Mouse (Mus musculus) ovary, postnatal 36 days (tissue): ENCODE data around the gene Adi1.

Experiments used
- DNase-seq: peaks from one replicate; pipeline ENCODE4 v3.0.0; 2022; ENCODE audit warnings: low spot score, mixed read lengths

Gene Adi1

DNA sequence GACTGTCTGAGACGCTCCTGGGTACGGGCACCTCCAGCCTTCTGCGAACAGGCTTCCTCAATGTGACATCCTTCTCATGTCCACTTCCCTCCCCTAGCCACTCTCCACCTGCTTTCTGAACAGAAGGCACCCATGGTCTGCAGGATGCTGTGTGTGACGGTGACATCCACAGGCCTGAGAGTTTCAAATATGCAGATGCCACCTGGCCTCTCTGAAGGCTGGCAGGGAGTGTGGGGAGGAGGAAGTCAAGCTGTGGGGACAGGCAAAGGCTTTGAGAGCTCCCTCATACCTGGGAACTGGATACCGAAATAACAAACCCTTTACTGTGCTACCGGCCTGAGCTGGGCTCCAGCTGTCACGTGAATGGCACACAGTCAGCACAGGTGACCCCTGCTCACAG, 19.7 kb downstream of the Adi1 start:
- DNase-seq, result no peak

- no peak for DNase-seq
Measured at GRCm38 (mm10) chr12:28697821-28698595, 23.0 kb downstream of the Adi1 start.

- DNase-seq, result no peak
Measured at GRCm38 (mm10) chr12:28699086-28699485, 24.1 kb downstream of the Adi1 start.

GRCm38 (mm10) chr12:28699656-28700055, 24.6 kb downstream of the Adi1 start:
- DNase-seq, result peak; percentile 53

DNA sequence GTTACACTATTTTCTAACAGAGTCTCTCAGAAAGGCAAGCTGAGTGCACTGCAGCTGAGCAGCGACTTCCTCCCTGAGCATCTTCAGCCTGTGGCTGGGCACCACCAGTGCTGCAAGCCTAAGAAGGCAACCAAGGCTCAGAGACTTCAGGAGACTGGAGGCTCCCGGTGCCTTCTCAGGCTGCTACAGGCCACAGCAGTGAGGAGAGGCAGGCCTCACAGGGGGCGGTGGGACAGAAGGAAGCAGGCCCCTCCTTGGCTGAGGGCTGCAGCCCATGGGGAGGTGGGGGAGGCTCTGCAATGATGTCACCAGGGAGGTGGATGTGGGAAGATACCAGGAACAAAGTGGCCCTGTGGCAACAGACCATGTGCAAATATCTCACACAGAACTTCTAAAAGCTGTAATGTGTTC, 25.1 kb downstream of the Adi1 start:
- no peak for DNase-seq

DNA sequence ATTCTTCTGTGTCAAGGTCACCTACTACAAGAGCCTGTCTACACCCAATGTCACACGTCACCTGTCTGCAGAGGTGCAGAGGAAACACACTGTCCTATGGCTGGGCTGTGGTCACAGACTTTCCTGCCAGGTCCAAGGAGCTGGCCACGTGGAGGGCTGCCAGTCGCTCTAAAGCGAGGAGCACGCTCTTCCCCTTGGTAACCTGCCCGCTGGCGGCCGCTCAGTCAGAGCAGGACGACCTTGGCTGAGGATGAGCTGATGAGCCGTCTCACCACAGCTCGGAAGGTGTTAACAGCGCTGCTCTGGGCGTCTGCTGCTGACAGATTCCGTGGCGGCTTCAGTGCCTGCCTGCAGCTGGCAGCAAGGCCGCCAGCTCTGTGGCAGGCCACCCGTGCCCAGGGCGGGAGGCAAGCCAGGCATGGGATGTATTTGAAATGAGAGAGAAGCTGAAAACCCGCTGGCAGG, 25.6 kb downstream of the Adi1 start:
- peak; percentile 74 for DNase-seq

- DNase-seq, result no peak
Measured at GRCm38 (mm10) chr12:28701302-28701701, 26.3 kb downstream of the Adi1 start.

GRCm38 (mm10) chr12:28704381-28704780, 29.4 kb downstream of the Adi1 start:
- no peak for DNase-seq

DNA sequence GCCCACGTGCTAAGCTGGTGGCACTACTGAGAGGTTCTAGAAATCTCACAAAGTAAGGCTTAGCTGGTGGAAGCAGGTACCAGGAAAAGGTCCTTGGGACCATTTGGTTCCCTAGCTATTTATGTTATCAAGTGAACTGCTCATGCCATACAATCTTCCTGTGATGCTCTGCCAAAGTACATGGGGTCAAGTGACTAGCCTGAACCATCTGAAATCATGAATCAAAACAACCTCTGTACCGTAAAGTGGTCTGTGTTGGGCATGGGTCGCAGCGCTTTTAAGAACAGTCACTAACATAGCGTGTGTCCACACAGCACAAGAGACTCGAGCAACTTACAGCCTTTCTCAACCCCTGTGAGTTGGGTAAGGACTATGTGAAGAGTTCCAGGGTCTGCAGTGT, 30.2 kb downstream of the Adi1 start:
- no peak for DNase-seq

DNA sequence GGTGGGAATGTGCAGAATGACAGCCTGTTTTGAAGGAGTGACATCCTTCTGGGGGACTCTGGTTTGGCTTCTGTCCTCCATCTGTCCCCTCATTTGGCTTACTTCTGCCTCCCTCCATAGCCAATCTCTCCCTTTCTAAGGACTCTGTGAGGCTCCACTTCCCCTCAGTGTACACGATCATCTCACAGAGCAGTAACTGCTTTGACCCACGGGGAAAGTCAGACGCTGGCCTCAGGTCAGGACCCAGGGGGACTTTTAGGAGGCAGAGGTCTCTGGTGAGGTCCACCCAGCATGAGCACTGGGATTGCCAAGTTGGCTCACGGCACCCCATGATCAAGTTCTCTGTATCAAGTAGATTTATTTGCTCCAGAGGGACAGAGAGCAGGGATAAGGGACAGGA, 33.1 kb downstream of the Adi1 start:
- DNase-seq, result no peak

DNA sequence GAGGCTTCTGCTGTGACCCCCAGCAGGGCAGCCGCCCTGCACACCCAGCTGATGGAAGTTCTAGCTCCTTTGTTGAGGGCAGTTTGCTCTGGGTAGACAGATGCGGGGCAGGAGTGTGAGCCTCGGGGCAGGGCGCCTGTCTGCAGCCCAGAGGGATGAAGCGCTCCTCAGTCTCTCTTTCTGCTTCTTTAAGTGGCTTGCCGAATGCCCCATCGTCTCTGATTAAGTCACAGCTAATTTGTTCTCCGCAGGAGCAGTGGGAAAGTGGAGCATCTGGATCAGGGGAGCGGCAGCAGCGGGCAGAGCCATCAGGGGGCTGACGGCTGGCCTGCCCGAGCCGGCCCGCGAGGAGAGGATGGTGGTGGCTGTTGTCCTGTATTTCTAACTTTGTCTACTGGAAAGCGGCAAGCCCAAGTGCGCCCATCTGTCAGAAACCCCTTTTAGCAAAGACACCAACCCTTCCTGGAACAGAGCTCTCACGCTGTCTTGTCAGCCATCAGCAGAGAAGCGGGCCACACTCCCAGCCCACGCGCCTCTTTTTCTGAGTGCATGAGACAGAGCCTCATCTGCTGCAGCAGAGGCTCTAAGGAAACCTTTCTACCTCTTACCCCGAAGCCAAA, 35.6 kb downstream of the Adi1 start:
- no peak for DNase-seq

GRCm38 (mm10) chr12:28714822-28715632, 40.0 kb downstream of the Adi1 start:
- no peak for DNase-seq

DNA sequence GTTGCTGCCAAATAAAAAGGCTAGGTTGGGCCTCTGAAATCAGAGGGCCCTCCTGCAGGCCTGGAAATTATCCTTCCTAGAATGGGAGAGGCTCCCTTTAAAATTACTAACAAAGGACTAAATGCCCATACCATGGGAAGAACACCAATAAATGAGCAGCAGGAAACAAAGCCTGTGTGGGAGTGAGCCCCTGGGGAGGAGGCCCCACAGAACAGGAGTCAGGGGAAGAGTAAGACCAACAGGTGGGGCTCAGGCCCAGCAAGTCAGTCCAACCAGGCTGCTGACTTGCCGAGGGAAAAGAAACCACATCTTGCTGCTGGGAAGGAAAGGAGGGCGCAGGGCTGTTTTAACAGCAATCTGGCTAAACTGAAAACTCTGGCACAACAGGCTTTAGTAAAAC, 42.0 kb downstream of the Adi1 start:
- DNase-seq, result no peak

DNA sequence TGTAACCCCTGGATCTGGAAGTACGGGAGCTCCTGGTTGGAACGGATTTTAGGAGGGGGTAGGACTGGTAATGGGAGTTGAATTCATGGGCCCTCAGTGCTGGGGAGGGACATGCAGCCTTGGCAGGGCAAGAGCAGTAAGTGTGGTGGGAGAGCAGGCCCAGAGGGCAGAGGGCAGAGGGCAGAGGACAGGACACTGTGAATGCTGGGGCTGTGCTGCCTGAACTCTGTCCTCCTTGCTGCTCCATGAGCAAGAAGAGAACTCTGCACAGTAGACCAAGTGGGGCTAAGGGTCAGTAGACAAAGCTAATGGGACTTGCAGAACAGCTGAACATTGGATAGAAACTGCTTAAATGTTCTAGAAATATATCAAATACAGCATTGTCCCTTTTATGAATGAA, 43.1 kb downstream of the Adi1 start:
- no peak for DNase-seq

- no peak for DNase-seq
Measured at GRCm38 (mm10) chr12:28724366-28724765, 49.3 kb downstream of the Adi1 start.

GRCm38 (mm10) chr12:28726204-28726603, 51.2 kb downstream of the Adi1 start:
- DNase-seq, result no peak

DNA sequence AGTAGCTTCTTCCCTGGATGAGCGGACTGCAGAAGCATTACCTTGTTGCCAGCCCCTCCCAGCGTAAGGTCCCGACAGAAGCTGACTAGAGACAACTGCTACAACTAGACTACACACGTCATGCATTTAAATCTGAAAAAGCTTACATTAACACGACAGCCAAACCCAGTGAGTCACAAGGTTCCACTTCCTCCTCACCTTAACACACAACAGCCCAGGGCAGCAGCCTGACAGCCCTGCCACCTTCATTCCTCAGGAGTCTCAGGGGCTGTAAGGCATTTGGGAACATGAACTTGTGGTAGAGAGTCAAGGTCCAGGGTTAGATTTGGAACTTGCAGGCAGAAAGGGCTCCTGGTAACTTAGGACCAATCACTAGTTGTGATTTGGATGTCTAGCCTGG, 52.0 kb downstream of the Adi1 start:
- DNase-seq, result no peak
